Mouse (Mus musculus) E14TG2a.4 (cell line): ENCODE data around the gene Ola1.

Experiments used
- H3K27me3 ChIP-seq: 2 replicates; pipeline ENCODE4 v1.6.1; 2014; ENCODE audit warnings: low read length, control low read depth; ENCODE audit not compliant: insufficient read depth
- H3K36me3 ChIP-seq: 2 replicates; pipeline ENCODE4 v1.6.1; 2014; ENCODE audit warnings: low read length, control low read depth; ENCODE audit not compliant: insufficient read depth
- H3K4me1 ChIP-seq: replicated peaks from 2 replicates; pipeline ENCODE4 v1.6.1; 2014; ENCODE audit warnings: low read depth, low read length, control low read depth
- H3K4me3 ChIP-seq: replicated peaks from 2 replicates; pipeline ENCODE4 v1.5.1; 2014; ENCODE audit warnings: mild to moderate bottlenecking, low read length
- H3K9me3 ChIP-seq: 2 replicates; pipeline ENCODE4 v1.6.1; 2014; ENCODE audit warnings: low read length, control low read depth
- CTCF ChIP-seq: conservative IDR thresholded peaks from 2 replicates; pipeline ENCODE4 v1.5.1; 2014; ENCODE audit warnings: low read length
- NANOG ChIP-seq: IDR thresholded peaks from 2 replicates; pipeline ENCODE4 v1.6.1; 2014; ENCODE audit warnings: borderline replicate concordance, low read length, mixed read lengths
- POU5F1 ChIP-seq: IDR thresholded peaks from 2 replicates; pipeline ENCODE4 v1.6.1; 2014; ENCODE audit warnings: low read length, borderline replicate concordance

The Ola1 gene

DNA sequence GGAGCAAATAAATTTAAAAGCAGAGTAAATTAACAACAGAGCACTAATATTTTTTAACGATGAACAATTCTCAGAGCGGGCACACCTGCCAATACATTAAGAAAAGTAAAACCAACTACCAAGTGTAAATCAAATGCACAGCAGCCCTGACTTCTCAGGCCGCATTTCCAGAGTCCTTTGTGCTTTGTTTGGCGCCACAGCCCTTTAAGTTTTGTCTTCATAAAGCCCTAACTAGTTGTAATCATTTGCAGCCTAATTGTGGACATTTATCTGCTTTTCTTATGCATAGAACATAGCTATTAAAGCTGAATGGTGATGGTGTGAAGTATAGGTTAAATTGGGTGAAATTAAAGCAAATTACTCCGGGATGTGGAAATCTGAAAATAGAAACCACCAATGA, 49.2 kb downstream of the Ola1 start:
- Histone ChIP-seq H3K4me1 (no peaks in the 10 kb centered on the region), H3K27me3 (no peaks in the 10 kb centered on the region), H3K4me3 (no peak overlapping the region), H3K9me3 (no peaks in the 10 kb centered on the region), H3K36me3 (no peaks in the 10 kb centered on the region)
- TF ChIP-seq NANOG, result no peak
- TF ChIP-seq CTCF, result no peak
- TF ChIP-seq POU5F1, result no peak

- H3K9me3 ChIP-seq, result no peaks in the 10 kb centered on the region
- TF ChIP-seq CTCF (peak; percentile 81), NANOG (no peak), POU5F1 (no peak)
- no peaks in the 10 kb centered on the region for H3K27me3 ChIP-seq
- no peaks in the 10 kb centered on the region for H3K4me1 ChIP-seq
- no peak overlapping the region for H3K4me3 ChIP-seq
- H3K36me3 ChIP-seq, result no peaks in the 10 kb centered on the region
Measured at GRCm38 (mm10) chr2:73167126-73167525, 51.6 kb downstream of the Ola1 start.

- Histone ChIP-seq H3K27me3 (no peaks in the 10 kb centered on the region), H3K4me1 (no peaks in the 10 kb centered on the region), H3K9me3 (no peaks in the 10 kb centered on the region), H3K36me3 (no peaks in the 10 kb centered on the region), H3K4me3 (no peak overlapping the region)
- no peak for TF ChIP-seq CTCF
- TF ChIP-seq NANOG, result no peak
- no peak for TF ChIP-seq POU5F1
Measured at GRCm38 (mm10) chr2:73164666-73165065, 54.1 kb downstream of the Ola1 start.

GRCm38 (mm10) chr2:73160772-73161171, 58.0 kb downstream of the Ola1 start:
- no peaks in the 10 kb centered on the region for H3K27me3 ChIP-seq
- H3K36me3 ChIP-seq, result peaks cover 13% of the 10 kb centered on the region
- no peak for TF ChIP-seq NANOG
- no peak for TF ChIP-seq POU5F1
- TF ChIP-seq CTCF, result no peak
- H3K9me3 ChIP-seq, result no peaks in the 10 kb centered on the region
- H3K4me3 ChIP-seq, result no peak overlapping the region
- H3K4me1 ChIP-seq, result peaks cover 6% of the 10 kb centered on the region

GRCm38 (mm10) chr2:73157202-73157601, 61.5 kb downstream of the Ola1 start:
- Histone ChIP-seq H3K4me3 (no peak overlapping the region), H3K4me1 (peaks cover 6% of the 10 kb centered on the region), H3K9me3 (no peaks in the 10 kb centered on the region), H3K36me3 (peaks cover 35% of the 10 kb centered on the region), H3K27me3 (no peaks in the 10 kb centered on the region)
- TF ChIP-seq NANOG, result no peak
- no peak for TF ChIP-seq POU5F1
- no peak for TF ChIP-seq CTCF

DNA sequence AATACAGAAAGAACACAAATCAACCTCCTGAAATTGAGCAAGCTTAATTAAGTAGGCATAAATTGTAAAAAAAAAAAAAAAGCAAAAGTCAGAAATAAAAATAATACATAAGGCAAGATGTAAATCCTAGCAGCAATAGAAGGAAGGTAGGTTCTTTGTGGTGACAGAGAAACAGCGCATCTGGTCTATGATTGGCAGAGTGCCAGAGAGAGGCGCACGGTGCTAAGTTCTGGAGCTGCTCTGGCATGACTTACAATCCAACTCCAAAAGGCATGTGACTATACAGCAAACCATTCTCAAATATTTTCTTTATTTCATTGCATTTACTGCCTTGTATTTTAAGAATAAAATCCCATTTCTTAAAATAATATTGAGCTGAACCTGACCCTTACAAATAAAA, 68.2 kb downstream of the Ola1 start:
- H3K4me1 ChIP-seq, result peaks cover 21% of the 10 kb centered on the region
- no peaks in the 10 kb centered on the region for H3K27me3 ChIP-seq
- H3K9me3 ChIP-seq, result no peaks in the 10 kb centered on the region
- no peak for TF ChIP-seq CTCF
- no peak for TF ChIP-seq NANOG
- TF ChIP-seq POU5F1, result no peak
- H3K4me3 ChIP-seq, result no peak overlapping the region
- peaks cover 29% of the 10 kb centered on the region for H3K36me3 ChIP-seq

- Histone ChIP-seq H3K27me3 (no peaks in the 10 kb centered on the region), H3K4me3 (no peak overlapping the region), H3K36me3 (peaks cover 6% of the 10 kb centered on the region), H3K9me3 (no peaks in the 10 kb centered on the region), H3K4me1 (peaks cover 49% of the 10 kb centered on the region)
- no peak for TF ChIP-seq CTCF
- no peak for TF ChIP-seq POU5F1
- TF ChIP-seq NANOG, result no peak
Measured at GRCm38 (mm10) chr2:73146111-73146510, 72.6 kb downstream of the Ola1 start.

DNA sequence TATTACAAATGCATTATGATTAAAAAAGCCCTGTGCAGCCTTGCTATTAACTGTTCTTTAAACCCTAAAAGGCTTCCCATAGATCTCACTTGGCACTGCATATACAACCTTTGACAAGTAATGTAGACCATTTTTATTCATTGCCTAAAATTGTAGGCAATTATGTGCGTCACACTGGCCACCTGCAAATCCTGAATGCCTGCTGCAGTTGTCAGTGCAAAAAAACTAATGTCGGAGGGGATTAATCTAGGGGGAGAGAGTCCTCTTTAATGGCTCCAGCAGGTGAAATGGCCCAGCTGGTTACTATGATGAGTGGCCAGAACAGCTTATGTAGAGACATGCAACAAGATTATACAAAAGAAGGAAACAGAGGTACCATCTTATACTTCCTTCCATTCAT, 75.0 kb downstream of the Ola1 start:
- H3K9me3 ChIP-seq, result no peaks in the 10 kb centered on the region
- no peaks in the 10 kb centered on the region for H3K27me3 ChIP-seq
- no peak for TF ChIP-seq POU5F1
- TF ChIP-seq CTCF, result no peak
- TF ChIP-seq NANOG, result no peak
- H3K4me3 ChIP-seq, result no peak overlapping the region
- peaks cover 49% of the 10 kb centered on the region for H3K4me1 ChIP-seq
- H3K36me3 ChIP-seq, result peaks cover 11% of the 10 kb centered on the region

GRCm38 (mm10) chr2:73142832-73143470, 75.8 kb downstream of the Ola1 start:
- no peaks in the 10 kb centered on the region for H3K9me3 ChIP-seq
- H3K4me3 ChIP-seq, result no peak overlapping the region
- H3K4me1 ChIP-seq, result peaks cover 49% of the 10 kb centered on the region
- no peaks in the 10 kb centered on the region for H3K27me3 ChIP-seq
- peaks cover 11% of the 10 kb centered on the region for H3K36me3 ChIP-seq
- TF ChIP-seq POU5F1 (no peak), NANOG (peak; percentile 92)
